Mouse (Mus musculus) myocyte (in vitro differentiated cells): ENCODE results near the gene Tcea3. TPM values are rescaled to one million over a fixed set of nuclear protein-coding genes. Genes with fewer than 3 reads are reported as not detected.

ENCODE experiments used
- H3K27me3 ChIP-seq: one replicate; pipeline ENCODE4 v1.6.1; 2011; ENCODE audit not compliant: control insufficient read depth, insufficient read depth, insufficient read length
- H3K36me3 ChIP-seq: one replicate; pipeline ENCODE4 v1.6.1; 2011; ENCODE audit not compliant: control insufficient read depth, insufficient read depth
- H3K4me2 ChIP-seq: one replicate; pipeline ENCODE4 v1.6.1; 2011; ENCODE audit warnings: low read depth, control low read depth
- H3K4me3 ChIP-seq: one replicate; pipeline ENCODE4 v1.5.1; 2011; ENCODE audit warnings: mild to moderate bottlenecking, control low read depth, moderate library complexity
- H3K79me2 ChIP-seq: one replicate; pipeline ENCODE4 v1.6.1; 2011; ENCODE audit not compliant: control insufficient read depth, insufficient read depth
- H3ac ChIP-seq: one replicate; pipeline ENCODE4 v1.6.1; 2011; ENCODE audit not compliant: control insufficient read depth, insufficient read length
- CEBPB ChIP-seq: IDR thresholded peaks from 2 replicates; pipeline ENCODE4 v1.6.1; 2011; ENCODE audit warnings: mild to moderate bottlenecking, moderate library complexity; ENCODE audit not compliant: poor library complexity, insufficient read depth, severe bottlenecking
- E2F4 ChIP-seq: IDR thresholded peaks from one replicate; pipeline ENCODE4 v1.6.1; 2011; ENCODE audit warnings: mild to moderate bottlenecking, control low read depth, moderate library complexity; ENCODE audit not compliant: insufficient read depth
- MAX ChIP-seq: IDR thresholded peaks from one replicate; pipeline ENCODE4 v1.6.1; 2011; ENCODE audit warnings: low read depth, mild to moderate bottlenecking, control low read depth
- MYOD1 ChIP-seq, 3 experiments: IDR thresholded peaks; one replicate each; pipeline ENCODE4 v1.6.1; 2011; ENCODE audit warnings: control low read depth in 2 of 3, low read depth in 2 of 3, mild to moderate bottlenecking in 2 of 3, moderate library complexity in 1 of 3; ENCODE audit not compliant: insufficient read length in 2 of 3, control insufficient read depth in 1 of 3
- MYOG ChIP-seq, 3 experiments: IDR thresholded peaks; one replicate each; pipeline ENCODE4 v1.6.1; 2011; ENCODE audit warnings: control low read depth in 2 of 3, low read depth in 2 of 3, mild to moderate bottlenecking in 2 of 3; ENCODE audit not compliant: insufficient read length in 2 of 3, control insufficient read depth in 1 of 3, insufficient read depth in 1 of 3
- POLR2A ChIP-seq: IDR thresholded peaks from one replicate; pipeline ENCODE4 v1.6.1; 2011; ENCODE audit warnings: low read depth, mild to moderate bottlenecking, control low read depth, moderate library complexity; ENCODE audit not compliant: insufficient read length
- POLR2AphosphoS2 ChIP-seq: IDR thresholded peaks from one replicate; pipeline ENCODE4 v1.6.1; 2011; ENCODE audit warnings: low read depth, control low read depth; ENCODE audit not compliant: insufficient read length
- REST ChIP-seq: IDR thresholded peaks from one replicate; pipeline ENCODE4 v1.6.1; 2011; ENCODE audit warnings: mild to moderate bottlenecking, control low read depth, moderate library complexity; ENCODE audit not compliant: insufficient read depth, insufficient read length
- SRF ChIP-seq: IDR thresholded peaks from one replicate; pipeline ENCODE4 v1.6.1; 2011; ENCODE audit warnings: low read depth; ENCODE audit not compliant: control insufficient read depth, insufficient read length
- TCF12 ChIP-seq: IDR thresholded peaks from one replicate; pipeline ENCODE4 v1.6.1; 2011; ENCODE audit warnings: mild to moderate bottlenecking, control low read depth; ENCODE audit not compliant: poor library complexity, insufficient read depth, severe bottlenecking
- TCF3 ChIP-seq: IDR thresholded peaks from one replicate; pipeline ENCODE4 v1.6.1; 2011; ENCODE audit warnings: low read depth, control low read depth; ENCODE audit not compliant: insufficient read length
- USF1 ChIP-seq: IDR thresholded peaks from one replicate; pipeline ENCODE4 v1.6.1; 2011; ENCODE audit warnings: low read depth, mild to moderate bottlenecking, control low read depth, moderate library complexity
- polyA plus RNA-seq: library from polyadenylated mRNA; unstranded; fragments of >200 nt; fragmentation: generic; extraction: Trizol; gene quantifications from one replicate; pipeline ENCODE4 v1.2.1, GENCODE M21; 2012; ENCODE audit warnings: missing spikeins

The Tcea3 gene
- polyA plus RNA-seq, 1 experiment = 5.5 TPM

DNA sequence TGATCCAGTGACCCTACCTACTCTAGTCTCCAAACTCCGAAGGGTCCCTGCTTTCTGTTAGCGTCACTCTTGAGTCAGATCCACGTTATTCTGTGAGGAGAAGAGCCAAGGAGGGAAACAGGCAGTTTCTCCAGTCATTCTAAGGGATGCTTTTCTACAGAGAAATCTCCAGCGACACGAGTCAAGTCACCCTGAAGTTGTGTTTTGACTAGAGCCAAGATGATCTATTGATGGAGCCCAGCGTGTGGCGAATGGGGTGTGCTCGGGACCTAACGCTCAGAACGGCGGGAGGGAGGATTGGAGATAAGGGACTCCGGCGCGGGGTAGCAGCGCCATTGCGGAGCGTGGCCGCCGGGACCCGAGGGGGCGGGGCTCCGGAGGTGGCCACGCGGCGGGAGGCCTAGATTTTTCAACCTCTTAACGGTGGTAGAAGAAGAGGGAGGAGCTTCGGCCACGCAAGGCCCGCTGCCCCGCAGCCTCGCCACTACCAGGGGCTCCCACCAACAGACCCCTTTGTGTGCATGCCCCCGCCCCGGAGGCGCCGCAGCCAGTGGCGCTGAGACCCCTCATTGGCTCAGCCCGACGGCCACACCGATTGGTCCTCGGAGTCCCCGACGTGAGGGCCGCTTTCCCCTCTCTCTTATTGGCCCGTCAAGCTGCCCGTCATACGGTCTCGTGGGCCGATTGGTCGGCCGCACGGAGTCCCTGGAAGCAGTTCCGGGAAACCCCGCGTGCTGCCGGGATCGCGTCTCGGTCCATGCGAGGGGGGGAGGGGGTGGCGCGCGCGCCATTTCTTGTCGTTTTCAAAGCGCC lies 62.9 kb downstream of the Tcea3 start, which contains the start of gene Hnrnpr:
TSS of gene Hnrnpr (plus strand) at position 714 of the 813 bp plus-strand sequence.
- Histone ChIP-seq H3K36me3 (peaks cover 5% of the 10 kb centered on the region), H3K79me2 (peaks cover 42% of the 10 kb centered on the region), H3K4me2 (peak within 1 kb of the TSS; percentile 91), H3K27me3 (no peaks in the 10 kb centered on the region), H3K4me3 (peak within 1 kb of the TSS; percentile 60), H3ac (peak within 1 kb of the TSS; percentile 74)
- TF ChIP-seq TCF12 (no peak), E2F4 (peak; percentile 71), SRF (peak; percentile 54), TCF3 (no peak), POLR2AphosphoS2 (peak; percentile 59), POLR2A (peak; percentile 76), MAX (peak; percentile 63)

DNA sequence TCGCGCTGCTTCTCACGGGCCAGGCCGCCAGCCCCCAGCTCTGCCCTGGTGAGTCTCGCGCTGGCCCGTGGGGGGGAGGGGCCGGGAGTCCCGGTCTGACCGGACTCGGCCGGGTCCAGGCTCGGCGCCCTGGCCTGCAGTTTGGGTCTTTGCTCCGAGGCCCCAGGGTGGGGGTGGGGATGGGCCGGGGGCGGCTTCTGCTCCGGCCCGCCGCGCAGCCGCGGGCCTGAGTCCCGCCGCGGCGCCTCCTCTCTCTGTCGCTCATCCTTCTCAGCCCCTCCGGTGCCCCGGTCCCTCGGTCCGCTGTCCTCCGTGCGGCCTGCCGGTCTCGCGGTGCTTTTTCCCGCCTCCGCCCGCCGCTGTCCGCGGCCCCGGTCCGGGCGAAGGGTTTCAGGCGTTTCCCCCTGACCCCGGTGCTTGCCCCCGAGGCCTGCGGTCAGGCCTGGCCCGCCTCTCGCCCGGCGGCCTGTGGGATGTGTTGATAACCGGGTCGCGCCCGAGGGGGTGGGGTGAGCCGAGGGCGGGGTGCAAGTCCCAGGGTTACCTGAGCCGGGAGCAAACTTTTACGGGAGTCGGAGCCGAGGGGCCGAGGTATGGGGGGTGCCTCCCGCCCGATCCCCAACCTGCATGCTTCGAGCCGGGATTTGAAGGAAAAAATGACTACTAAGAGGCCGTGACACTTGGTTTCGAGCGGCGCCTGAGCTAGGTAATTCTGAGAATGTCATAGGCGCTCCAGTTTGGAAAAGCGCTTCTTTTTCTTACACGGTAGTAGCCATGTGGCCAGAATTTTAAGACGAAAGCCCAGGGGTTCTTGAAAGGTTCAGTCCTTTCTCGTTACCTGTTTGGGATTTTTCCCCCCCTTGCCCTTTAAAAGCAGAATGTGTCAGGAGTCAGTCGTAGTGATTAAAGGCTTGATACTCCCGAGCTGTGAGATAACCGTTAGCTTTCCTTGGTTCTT lies 63.8 kb downstream of the Tcea3 start:
- Histone ChIP-seq H3K4me3 (peak overlapping the region; percentile 60), H3K27me3 (no peaks in the 10 kb centered on the region), H3K79me2 (peaks cover 51% of the 10 kb centered on the region), H3K4me2 (peak overlapping the region; percentile 91), H3K36me3 (peaks cover 6% of the 10 kb centered on the region), H3ac (peak overlapping the region; percentile 74)
- TF ChIP-seq CEBPB (no peak), USF1 (no peak), POLR2A (no peak), TCF3 (no peak), SRF (no peak)

DNA sequence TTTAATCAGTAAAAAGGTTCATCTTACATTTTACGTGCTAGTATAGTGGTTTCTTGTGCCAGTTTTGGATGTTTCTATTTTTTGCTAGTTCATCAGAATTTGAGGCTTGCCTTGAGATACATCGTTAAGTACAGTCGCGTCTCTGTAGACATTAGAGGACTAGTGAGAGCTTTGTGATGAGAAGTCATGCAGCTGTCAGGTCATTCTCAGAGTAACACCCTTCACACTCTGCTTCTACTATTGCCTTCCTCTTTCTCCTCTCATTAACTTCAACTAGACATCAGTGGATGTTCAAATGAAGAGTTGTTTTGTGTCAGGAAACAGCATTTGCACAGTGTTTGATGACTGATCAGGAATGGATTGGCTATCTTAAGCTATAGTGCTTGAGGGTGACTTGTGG lies 65.1 kb downstream of the Tcea3 start:
- peak overlapping the region; percentile 60 for H3K4me3 ChIP-seq
- peaks cover 61% of the 10 kb centered on the region for H3K79me2 ChIP-seq
- H3K36me3 ChIP-seq = peaks cover 12% of the 10 kb centered on the region
- H3K27me3 ChIP-seq = no peaks in the 10 kb centered on the region
- TF ChIP-seq MYOD1 (IDR thresholded peaks at IDR 0.05; ENCODE audit: control insufficient read depth in 1 of 3, insufficient read length in 2 of 3, low read depth in 2 of 3) (peak in 1 of 3 experiments; percentile 20), TCF12 (no peak)
- no peak overlapping the region for H3ac ChIP-seq
- H3K4me2 ChIP-seq = peak overlapping the region; percentile 91

DNA sequence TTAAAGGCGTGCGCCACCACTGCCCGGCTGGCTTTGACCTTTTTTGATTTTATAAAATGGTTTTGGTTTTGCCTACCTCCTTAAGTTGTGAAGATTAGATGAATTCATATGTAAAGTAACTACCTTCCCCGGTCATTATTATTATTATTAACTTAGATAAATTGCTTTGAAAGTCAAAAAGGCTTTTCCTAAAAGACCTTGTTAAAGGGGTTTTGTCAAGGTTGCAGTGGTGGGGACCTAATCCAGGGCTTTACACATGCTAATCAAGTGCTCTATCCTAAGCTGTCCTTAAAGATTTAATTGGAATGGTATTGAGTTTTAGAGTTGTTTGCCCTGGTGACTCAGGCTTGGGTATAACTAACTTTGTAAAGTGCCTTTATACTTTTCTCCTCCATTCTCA lies 70.1 kb downstream of the Tcea3 start:
- Histone ChIP-seq H3K27me3 (no peaks in the 10 kb centered on the region), H3ac (no peak overlapping the region), H3K79me2 (peaks cover 87% of the 10 kb centered on the region), H3K36me3 (peaks cover 53% of the 10 kb centered on the region), H3K4me2 (no peak overlapping the region), H3K4me3 (no peak overlapping the region)
- TF ChIP-seq MYOG (IDR thresholded peaks at IDR 0.05; ENCODE audit: control insufficient read depth in 1 of 3, insufficient read depth in 1 of 3, insufficient read length in 2 of 3, low read depth in 2 of 3) = no peak
- no peak for TF ChIP-seq CEBPB

DNA sequence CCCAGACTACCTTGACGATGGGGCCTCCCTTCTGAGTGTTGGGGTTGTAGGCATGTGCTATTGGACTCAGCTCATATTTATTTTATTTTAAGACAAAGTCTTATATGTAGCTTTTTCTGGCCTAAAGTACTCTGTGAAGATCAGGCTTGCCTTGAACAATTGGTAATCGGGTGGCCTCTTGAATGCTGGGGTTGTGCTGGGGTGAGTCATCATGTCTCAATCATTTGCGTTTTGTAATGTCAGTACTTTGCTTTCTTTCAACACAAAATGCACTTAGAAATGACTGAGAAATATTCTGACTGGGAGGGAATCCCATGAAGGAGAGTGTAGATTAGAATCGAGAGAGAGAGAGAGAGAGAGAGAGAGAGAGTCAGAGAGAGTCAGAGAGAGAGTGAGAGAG lies 72.5 kb downstream of the Tcea3 start:
- peaks cover 84% of the 10 kb centered on the region for H3K79me2 ChIP-seq
- H3K27me3 ChIP-seq = no peaks in the 10 kb centered on the region
- peaks cover 48% of the 10 kb centered on the region for H3K36me3 ChIP-seq
- no peak for TF ChIP-seq CEBPB
- TF ChIP-seq POLR2AphosphoS2 = no peak
- no peak for TF ChIP-seq MYOG (IDR thresholded peaks at IDR 0.05; ENCODE audit: control insufficient read depth in 1 of 3, insufficient read depth in 1 of 3, insufficient read length in 2 of 3, low read depth in 2 of 3)
- TF ChIP-seq REST = no peak
- TF ChIP-seq MYOD1 (IDR thresholded peaks at IDR 0.05; ENCODE audit: control insufficient read depth in 1 of 3, insufficient read length in 2 of 3, low read depth in 2 of 3) = no peak
- no peak for TF ChIP-seq E2F4
- TF ChIP-seq POLR2A = no peak
- TF ChIP-seq SRF = no peak
- no peak for TF ChIP-seq TCF3
- no peak for TF ChIP-seq USF1
- no peak for TF ChIP-seq MAX
- no peak for TF ChIP-seq TCF12
- no peak overlapping the region for H3K4me3 ChIP-seq
- H3K4me2 ChIP-seq = no peak overlapping the region
- no peak overlapping the region for H3ac ChIP-seq
